Mouse (Mus musculus): ENCODE results near the gene Arhgap6.

DNA sequence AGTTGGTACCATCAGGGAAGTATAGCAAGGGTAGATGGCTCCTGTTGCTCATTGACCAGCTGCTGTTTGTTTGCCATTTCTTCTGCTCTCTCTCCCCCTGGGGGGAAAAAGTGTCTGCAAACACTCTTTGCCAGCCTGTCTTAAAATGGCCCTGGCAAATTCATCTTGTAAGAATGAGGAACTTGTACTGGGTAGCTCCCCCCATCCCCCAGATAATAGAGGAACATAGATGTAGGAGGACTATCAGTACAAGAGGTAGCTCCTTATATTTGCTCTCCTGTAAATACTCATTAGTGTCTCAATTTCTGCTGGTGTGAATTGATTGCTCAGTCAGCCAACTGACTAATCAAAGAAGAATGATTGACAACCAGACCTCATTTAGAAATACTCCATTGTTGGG lies 118.6 kb downstream of the Arhgap6 start:
- TF ChIP-seq POLR2A (IDR thresholded peaks at IDR 0.05; ENCODE audit: borderline replicate concordance, insufficient read depth, low read length) (no peak), CTCF (IDR thresholded peaks at IDR 0.05; ENCODE audit: borderline replicate concordance, insufficient read depth, low read depth, low read length) (no peak)
